Mouse (Mus musculus) heart, adult 2 months (tissue): Measurements from ENCODE around the gene Drg1. TPM values are rescaled to one million over a fixed set of nuclear protein-coding genes. Genes with fewer than 3 reads are reported as not detected.
"Not testable (repeated sequence)": the region's sequence is repeated elsewhere in the genome, so short reads cannot be mapped to it uniquely, and the experiment has no call there.

Experiments
- DNase-seq, 2 experiments: peaks; one replicate each; pipeline ENCODE4 v3.0.0; 2021
- H3K27ac ChIP-seq: fragments of 200-600 bp; 2 replicates; pipeline ENCODE4 v1.8.1; 2022
- H3K27me3 ChIP-seq: fragments of 200-500 bp; 2 replicates; pipeline ENCODE4 v1.6.1; 2012; ENCODE audit warnings: mild to moderate bottlenecking, low read length, inconsistent platforms, mixed read lengths; ENCODE audit not compliant: control insufficient read depth, insufficient read depth
- H3K36me3 ChIP-seq: fragments of 200-500 bp; 2 replicates; pipeline ENCODE4 v1.6.1; 2012; ENCODE audit warnings: low read length, inconsistent platforms; ENCODE audit not compliant: control insufficient read depth, insufficient read depth
- H3K4me1 ChIP-seq: fragments of 200-500 bp; 2 replicates; pipeline ENCODE4 v1.6.1; 2011; ENCODE audit warnings: low read length; ENCODE audit not compliant: control insufficient read depth, insufficient read depth
- H3K4me3 ChIP-seq: fragments of 200-600 bp; 2 replicates; pipeline ENCODE4 v1.8.1; 2022
- H3K79me2 ChIP-seq: fragments of 200-500 bp; replicated peaks from 2 replicates; pipeline ENCODE4 v1.6.1; 2012; ENCODE audit warnings: mild to moderate bottlenecking, inconsistent platforms, low read length, moderate library complexity, mixed read lengths; ENCODE audit not compliant: control insufficient read depth, insufficient read depth
- H3K9ac ChIP-seq: fragments of 200-500 bp; 2 replicates; pipeline ENCODE4 v1.6.1; 2012; ENCODE audit warnings: low read depth, mild to moderate bottlenecking, control low read depth, inconsistent platforms, low read length, mixed read lengths
- WGBS: fragments of 180-500 bp; shearing (Covaris S2); methylation state at CpG from one replicate; pipeline ENCODE4 v1.1.7; 2018; 5-methylcytosine and 5-hydroxymethylcytosine counted together
- intact Hi-C: fragments of 180-260 bp; cut with DNase I; formaldehyde crosslinking; loops from one replicate; pipeline ENCODE4 v1.15.1; 2025
- polyA plus RNA-seq: library from polyadenylated mRNA; depleted of rRNA; stranded (reverse); fragments of >200 nt; gene quantifications from 2 replicates; pipeline ENCODE4 v1.2.3, GENCODE M21; 2012
- total RNA-seq, 2 experiments: library from RNA; stranded (reverse); gene quantifications; 2 replicates each; pipeline ENCODE4 v1.2.3; 2021

Drg1 gene
- total and polyA plus RNA-seq, 3 experiments: 19.9 to 61.7 (median 59.0) TPM

DNA sequence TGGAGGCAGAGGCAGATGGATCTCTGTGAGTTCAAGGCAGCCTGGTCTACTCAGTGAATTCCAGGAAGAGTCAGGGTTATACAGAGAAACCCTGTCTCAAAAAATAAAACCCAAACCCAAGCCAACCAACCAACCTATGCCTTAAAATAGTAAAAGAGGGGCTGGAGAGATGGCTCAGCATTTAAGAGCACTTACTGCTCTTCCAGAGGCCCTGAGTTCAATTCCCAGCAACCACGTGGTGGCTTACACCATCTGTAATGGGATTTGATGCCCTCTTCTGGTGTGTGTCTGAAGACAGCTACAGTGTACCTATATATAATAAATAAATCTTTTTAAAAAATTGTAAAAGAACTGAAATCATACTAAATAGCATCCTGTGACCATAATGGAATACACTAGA, 94.3 kb downstream of the Drg1 start:
- H3K4me3 ChIP-seq, H3K36me3 ChIP-seq, H3K27ac ChIP-seq, H3K27me3 ChIP-seq, H3K4me1 ChIP-seq, H3K79me2 ChIP-seq, intact Hi-C loops, H3K9ac ChIP-seq: not testable (repeated sequence)
- WGBS: 46% methylated on average over 1 of the region's 1 CpGs
- peak; percentile 62 to 72 for DNase-seq

GRCm38 (mm10) chr11:3169042-3169441, 97.2 kb downstream of the Drg1 start:
- intact Hi-C loops, H3K4me3 ChIP-seq, H3K79me2 ChIP-seq, H3K36me3 ChIP-seq, H3K27ac ChIP-seq, H3K4me1 ChIP-seq, H3K27me3 ChIP-seq, H3K9ac ChIP-seq: not testable (repeated sequence)
- 51% methylated on average over 2 of the region's 2 CpGs for WGBS
- DNase-seq: peak in 1 of 2 experiments; percentile 66

- H3K4me3 ChIP-seq, intact Hi-C loops, H3K27ac ChIP-seq, H3K27me3 ChIP-seq, H3K9ac ChIP-seq, H3K36me3 ChIP-seq, H3K4me1 ChIP-seq, H3K79me2 ChIP-seq: not testable (repeated sequence)
- WGBS: 69% methylated on average over 4 of the region's 4 CpGs
- peak; percentile 58 to 64 for DNase-seq
Observed at GRCm38 (mm10) chr11:3167571-3168001, 98.6 kb downstream of the Drg1 start.

DNA sequence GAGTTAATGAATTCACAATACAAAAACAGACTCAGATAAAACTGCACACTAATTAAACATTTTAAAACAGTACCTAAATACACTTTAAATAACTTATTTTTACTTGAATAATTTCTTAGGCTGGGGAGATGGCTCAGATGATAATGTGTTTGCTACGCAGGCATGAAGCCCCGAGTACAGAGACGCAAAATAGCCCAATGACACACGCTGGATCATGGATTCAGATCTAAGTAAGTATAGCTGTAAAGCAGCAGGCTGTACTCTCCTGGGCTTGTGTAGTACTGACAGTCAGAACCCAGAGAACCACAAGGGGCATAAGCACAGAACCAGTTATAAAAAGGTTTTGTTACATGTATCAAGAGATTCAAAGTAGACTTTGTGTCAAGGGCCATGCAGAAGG, 99.1 kb downstream of the Drg1 start:
- H3K27me3 ChIP-seq, H3K27ac ChIP-seq, H3K79me2 ChIP-seq, H3K9ac ChIP-seq, H3K36me3 ChIP-seq, H3K4me1 ChIP-seq, DNase-seq, H3K4me3 ChIP-seq, intact Hi-C loops: not testable (repeated sequence)
- 88% methylated on average over 4 of the region's 4 CpGs for WGBS

- H3K4me3 ChIP-seq, H3K4me1 ChIP-seq, H3K27me3 ChIP-seq, intact Hi-C loops, H3K79me2 ChIP-seq, H3K27ac ChIP-seq, H3K36me3 ChIP-seq, H3K9ac ChIP-seq, DNase-seq: not testable (repeated sequence)
Observed at GRCm38 (mm10) chr11:3166321-3166720, 99.9 kb downstream of the Drg1 start.

- H3K4me3 ChIP-seq, H3K79me2 ChIP-seq, H3K27me3 ChIP-seq, H3K4me1 ChIP-seq, H3K9ac ChIP-seq, intact Hi-C loops, H3K27ac ChIP-seq, DNase-seq, H3K36me3 ChIP-seq: not testable (repeated sequence)
- 63% methylated on average over 3 of the region's 5 CpGs for WGBS
Observed at GRCm38 (mm10) chr11:3165210-3165782, 100.9 kb downstream of the Drg1 start.

DNA sequence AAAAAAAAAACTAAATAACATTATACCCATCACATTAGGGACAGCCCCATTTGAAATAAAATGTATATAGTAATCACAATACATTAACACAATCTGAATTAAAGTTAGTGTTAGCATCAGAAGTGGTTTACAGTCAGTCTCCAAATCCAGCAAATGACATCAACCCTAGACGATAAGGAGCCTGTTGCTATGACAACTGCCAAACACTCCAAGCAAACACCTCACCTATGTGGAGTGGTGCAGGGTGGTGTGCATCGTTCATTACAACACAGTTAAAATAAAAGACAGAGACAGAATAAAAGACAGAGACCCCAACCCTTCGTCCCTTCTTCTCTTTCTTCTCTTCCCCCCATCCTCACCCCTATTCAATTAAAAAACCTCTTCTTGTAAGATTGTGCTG, 102.6 kb downstream of the Drg1 start:
- H3K9ac ChIP-seq, H3K27ac ChIP-seq, H3K4me3 ChIP-seq, intact Hi-C loops, H3K27me3 ChIP-seq, H3K79me2 ChIP-seq, DNase-seq, H3K36me3 ChIP-seq, H3K4me1 ChIP-seq: not testable (repeated sequence)
- 37% methylated on average over 3 of the region's 3 CpGs for WGBS

DNA sequence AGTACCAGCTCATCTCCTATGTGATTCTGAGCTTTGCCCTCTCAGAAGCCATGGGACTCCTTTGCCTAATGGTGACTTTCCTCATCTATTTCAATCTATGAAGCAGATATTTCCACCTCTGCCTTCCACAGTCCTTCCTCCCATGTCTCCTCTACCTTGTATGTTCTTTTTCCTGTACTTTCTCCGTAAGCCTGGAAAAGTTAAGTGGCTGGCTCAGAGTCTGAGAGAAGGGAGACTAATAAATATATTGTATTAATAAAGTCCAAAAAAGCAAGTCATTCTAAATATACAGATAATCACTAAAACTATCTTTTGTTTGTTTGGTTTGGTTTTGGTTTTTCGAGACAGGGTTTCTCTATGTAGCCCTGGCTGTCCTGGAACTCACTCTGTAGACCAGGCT, 103.1 kb downstream of the Drg1 start:
- H3K4me3 ChIP-seq, H3K9ac ChIP-seq, H3K36me3 ChIP-seq, H3K4me1 ChIP-seq, H3K27me3 ChIP-seq, intact Hi-C loops, H3K79me2 ChIP-seq, H3K27ac ChIP-seq: not testable (repeated sequence)
- 75% methylated on average over 2 of the region's 2 CpGs for WGBS
- peak in 1 of 2 experiments; percentile 28 for DNase-seq

- 66% methylated on average over 5 of the region's 5 CpGs for WGBS
- H3K4me3 ChIP-seq, H3K79me2 ChIP-seq, intact Hi-C loops, H3K27me3 ChIP-seq, H3K27ac ChIP-seq, H3K4me1 ChIP-seq, H3K9ac ChIP-seq, H3K36me3 ChIP-seq: not testable (repeated sequence)
- peak; percentile 71 to 78 for DNase-seq
Observed at GRCm38 (mm10) chr11:3162236-3162897, 103.8 kb downstream of the Drg1 start.

DNA sequence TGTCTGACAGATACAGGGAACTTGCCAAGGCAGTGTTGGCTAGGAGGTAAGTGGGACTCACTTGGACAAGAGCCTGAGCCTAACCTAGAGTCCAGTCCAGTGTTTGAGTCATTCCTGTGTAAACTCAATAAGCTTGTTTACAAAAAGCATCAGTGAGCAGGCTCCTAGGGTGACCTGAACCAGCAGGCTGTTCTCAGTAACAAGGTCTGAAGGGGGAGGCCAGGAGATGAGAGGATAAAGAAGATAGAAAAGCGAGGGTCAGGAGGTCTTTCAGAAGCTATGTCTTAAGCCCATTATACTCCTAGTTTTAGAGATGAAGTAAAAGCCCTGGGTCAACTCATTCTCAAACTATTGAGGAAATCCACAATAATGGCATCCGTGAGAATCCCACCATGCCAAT, 104.8 kb downstream of the Drg1 start:
- H3K4me1 ChIP-seq, H3K4me3 ChIP-seq, H3K79me2 ChIP-seq, intact Hi-C loops, H3K27me3 ChIP-seq, H3K27ac ChIP-seq, H3K9ac ChIP-seq, H3K36me3 ChIP-seq: not testable (repeated sequence)
- WGBS: 34% methylated on average over 1 of the region's 2 CpGs
- DNase-seq: peak; percentile 62 to 70
